In genomic region chr11:63545516-63545915, GRCm38 (mm10) we compare ENCODE assay signal across 13 mouse cellular contexts.
DNase-seq lines count a peak whose midpoint lies in the region; ATAC-seq and TF ChIP-seq lines count a peak whose summit lies in the region.
"Had no signal": no experiment of that assay in that cellular context is flagged by ENCODE, and none has a peak within 500 bp of the region (broad histone marks: within the 10 kb centered on the region; RNA-seq: fewer than 3 reads in every experiment).

No protein-coding gene starts in this region.

- H3K4me1 ChIP-seq in intestine, embryonic 14.5 days (replicated peaks; ENCODE audit: control insufficient read depth, insufficient read depth, low read length): peaks cover 4% of the 10 kb centered on the region
- H3K4me1 ChIP-seq in intestine, postnatal 0 days (replicated peaks; ENCODE audit: control insufficient read depth, insufficient read depth, low read length): no peaks in the 10 kb centered on the region
- peaks cover 3% of the 10 kb centered on the region; the same call in 1 of the 2 replicates for H3K4me1 ChIP-seq in intestine, embryonic 15.5 days (replicated peaks)
- H3K4me1 ChIP-seq: megakaryocyte, embryonic 14.5 days; neural tube, embryonic 13.5 days had no signal

- H3K27me3 ChIP-seq in intestine, embryonic 14.5 days (replicated peaks; ENCODE audit: control insufficient read depth, insufficient read depth, low read length): no peaks in the 10 kb centered on the region
- H3K27me3 ChIP-seq in intestine, postnatal 0 days (replicated peaks; ENCODE audit: control insufficient read depth, insufficient read depth, low read length): no peaks in the 10 kb centered on the region
- H3K27me3 ChIP-seq in intestine, embryonic 15.5 days (replicated peaks): no peaks in the 10 kb centered on the region
- H3K27me3 ChIP-seq: CH12.LX; megakaryocyte, embryonic 14.5 days; neural tube, embryonic 13.5 days had no signal

- WGBS in intestine, embryonic 14.5 days: 12% methylated on average over 7 of the region's 7 CpGs
- 24% methylated on average over 7 of the region's 7 CpGs for WGBS in intestine, postnatal 0 days
- WGBS in intestine, embryonic 15.5 days: 18% methylated on average over 7 of the region's 7 CpGs

- peak; percentile 66 for DNase-seq in intestine, embryonic 14.5 days (ENCODE audit: low spot score)
- DNase-seq in MN1 (ENCODE audit: low spot score): peak; percentile 46
- peak; percentile 40 for DNase-seq in embryo, embryonic 10 days (ENCODE audit: low spot score)
- no peak for DNase-seq in adrenal gland, postnatal 25 days
- DNase-seq in testis, postnatal 14 days (ENCODE audit: low spot score): no peak
- no peak for DNase-seq in heart, adult 9 months (ENCODE audit: low spot score in 2 of 2)

- no peak overlapping the region for H3K9ac ChIP-seq in intestine, embryonic 14.5 days (ENCODE audit: low read length)
- H3K9ac ChIP-seq in intestine, postnatal 0 days (ENCODE audit: low read depth, low read length): no peak overlapping the region; the same call in 1 of the 2 replicates
- no peak overlapping the region for H3K9ac ChIP-seq in intestine, embryonic 15.5 days
- H3K9ac ChIP-seq: liver, embryonic 14.5 days; neural tube, embryonic 13.5 days had no signal

- H3K4me2 ChIP-seq in intestine, embryonic 14.5 days (ENCODE audit: low read length): no peak overlapping the region
- no peak overlapping the region for H3K4me2 ChIP-seq in intestine, postnatal 0 days (replicated peaks; ENCODE audit: low read depth)
- no peak overlapping the region for H3K4me2 ChIP-seq in intestine, embryonic 15.5 days (replicated peaks)
- H3K4me2 ChIP-seq: neural tube, embryonic 13.5 days had no signal

- ATAC-seq in intestine, embryonic 14.5 days (replicated peaks; ENCODE audit: low FRiP score, low TSS enrichment, low read depth): peak; percentile 66
- no peak for ATAC-seq in intestine, postnatal 0 days
- ATAC-seq in intestine, embryonic 15.5 days: peak; percentile 51; the same call in 1 of the 2 replicates
- ATAC-seq: hindbrain, embryonic 16.5 days had no signal

- no peaks in the 10 kb centered on the region for H3K36me3 ChIP-seq in intestine, embryonic 14.5 days (ENCODE audit: control insufficient read depth, insufficient read depth, low read length)
- no peaks in the 10 kb centered on the region for H3K36me3 ChIP-seq in intestine, postnatal 0 days (ENCODE audit: control insufficient read depth, insufficient read depth)
- H3K36me3 ChIP-seq in intestine, embryonic 15.5 days: no peaks in the 10 kb centered on the region
- H3K36me3 ChIP-seq: neural tube, embryonic 13.5 days had no signal

- TF ChIP-seq CTCF in intestine, postnatal 0 days (IDR thresholded peaks at IDR 0.05; ENCODE audit: low read depth): no peak

- peak overlapping the region; percentile 51 for H3K27ac ChIP-seq in intestine, embryonic 14.5 days (ENCODE audit: low read depth)
- H3K27ac ChIP-seq in intestine, postnatal 0 days (ENCODE audit: low read depth, low read length): no peak overlapping the region
- H3K27ac ChIP-seq in intestine, embryonic 15.5 days: peak overlapping the region; percentile 48
- H3K27ac ChIP-seq: liver, embryonic 14.5 days; neural tube, embryonic 13.5 days had no signal

- H3K4me3 ChIP-seq in intestine, embryonic 14.5 days (ENCODE audit: low read depth, low read length): no peak overlapping the region
- no peak overlapping the region for H3K4me3 ChIP-seq in intestine, postnatal 0 days (ENCODE audit: low read depth, low read length)
- H3K4me3 ChIP-seq in intestine, embryonic 15.5 days (replicated peaks): no peak overlapping the region
- H3K4me3 ChIP-seq: megakaryocyte, embryonic 14.5 days; neural tube, embryonic 13.5 days had no signal

- H3K9me3 ChIP-seq in intestine, embryonic 14.5 days (ENCODE audit: control insufficient read depth, low read length): no peaks in the 10 kb centered on the region
- no peaks in the 10 kb centered on the region for H3K9me3 ChIP-seq in intestine, postnatal 0 days (ENCODE audit: control insufficient read depth)
- no peaks in the 10 kb centered on the region for H3K9me3 ChIP-seq in intestine, embryonic 15.5 days
- H3K9me3 ChIP-seq: megakaryocyte, embryonic 14.5 days; neural tube, embryonic 13.5 days had no signal

Comparison
In these comparisons a context has a peak if more than half of its experiments do, and no peak if none do; other contexts are left out.
1. DNase-seq: peak in intestine, embryonic 14.5 days (single experiment), MN1 (single experiment) and embryo, embryonic 10 days (single experiment); none in adrenal gland, postnatal 25 days (single experiment), testis, postnatal 14 days (single experiment) and heart, adult 9 months (0 of 2).